Mouse (Mus musculus): Measurements from ENCODE around the gene Adss. TPM values are rescaled to one million over a fixed set of nuclear protein-coding genes. Genes with fewer than 3 reads are reported as not detected.

Adss gene
- polyA plus RNA-seq, 1 experiment from 2014 or later: 51.7 TPM

DNA sequence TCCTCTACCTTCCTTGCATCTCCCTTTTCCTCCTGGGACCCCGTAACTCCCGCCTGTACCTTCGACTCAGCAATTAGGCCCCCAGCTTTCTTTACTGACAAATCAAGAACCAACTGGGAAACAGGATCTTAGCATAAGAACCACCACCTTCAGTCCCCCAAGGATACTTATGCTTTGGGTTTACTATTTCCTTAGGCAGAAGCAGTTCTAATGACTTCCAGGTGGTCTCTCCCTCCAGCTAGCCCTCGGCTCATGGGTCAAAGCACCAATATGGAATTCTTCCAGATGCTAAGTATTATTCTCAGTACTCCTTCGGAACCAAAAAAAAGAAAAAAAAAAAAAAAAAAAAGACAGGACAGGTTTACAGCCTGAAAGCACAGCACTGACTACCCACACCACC, 39.1 kb downstream of the Adss start:
- Histone ChIP-seq H3K4me1 (no peaks in the 10 kb centered on the region), H3K9ac (no peak overlapping the region), H3K27me3 (replicated peaks) (no peaks in the 10 kb centered on the region), H3K4me2 (no peak overlapping the region), H3K4me3 (replicated peaks) (no peak overlapping the region), H3K36me3 (no peaks in the 10 kb centered on the region), H3K27ac (no peak overlapping the region), H3K9me3 (no peaks in the 10 kb centered on the region)
- no peak for ATAC-seq (ENCODE audit: insufficient read depth, low FRiP score, low read depth)
- WGBS: 87% methylated on average over 5 of the region's 5 CpGs

DNA sequence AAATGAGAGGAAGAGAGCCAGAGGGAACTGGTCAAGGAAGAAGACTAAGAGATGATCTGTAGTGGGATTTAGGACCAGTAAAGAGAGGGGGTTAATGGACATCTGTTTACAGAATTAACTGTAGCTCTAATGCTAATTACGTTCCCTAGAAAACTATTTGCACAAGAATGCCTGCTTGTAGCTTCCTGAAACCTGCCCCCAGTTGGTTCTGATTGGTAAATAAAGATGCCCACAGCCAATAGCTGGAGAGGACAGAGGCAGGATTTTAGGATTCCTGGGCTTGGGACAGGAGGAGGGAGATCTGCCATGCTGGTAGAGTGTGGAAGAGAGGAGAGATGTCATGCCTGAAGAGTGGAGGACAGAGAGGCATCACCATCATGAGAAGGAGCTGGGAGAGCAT, 42.8 kb downstream of the Adss start:
- no peak overlapping the region for H3K4me3 ChIP-seq (replicated peaks)
- H3K9ac ChIP-seq: no peak overlapping the region
- H3K4me2 ChIP-seq: no peak overlapping the region
- no peak overlapping the region for H3K27ac ChIP-seq
- 37% methylated on average over 1 of the region's 1 CpGs for whole genome bisulfite sequencing
- no peaks in the 10 kb centered on the region for H3K36me3 ChIP-seq
- ATAC-seq (ENCODE audit: insufficient read depth, low FRiP score, low read depth): no peak
- no peaks in the 10 kb centered on the region for H3K4me1 ChIP-seq
- no peaks in the 10 kb centered on the region for H3K27me3 ChIP-seq (replicated peaks)
- 0 out of 2 replicates have a peak, but pooled peaks cover 3% of the 10 kb centered on the region for H3K9me3 ChIP-seq

DNA sequence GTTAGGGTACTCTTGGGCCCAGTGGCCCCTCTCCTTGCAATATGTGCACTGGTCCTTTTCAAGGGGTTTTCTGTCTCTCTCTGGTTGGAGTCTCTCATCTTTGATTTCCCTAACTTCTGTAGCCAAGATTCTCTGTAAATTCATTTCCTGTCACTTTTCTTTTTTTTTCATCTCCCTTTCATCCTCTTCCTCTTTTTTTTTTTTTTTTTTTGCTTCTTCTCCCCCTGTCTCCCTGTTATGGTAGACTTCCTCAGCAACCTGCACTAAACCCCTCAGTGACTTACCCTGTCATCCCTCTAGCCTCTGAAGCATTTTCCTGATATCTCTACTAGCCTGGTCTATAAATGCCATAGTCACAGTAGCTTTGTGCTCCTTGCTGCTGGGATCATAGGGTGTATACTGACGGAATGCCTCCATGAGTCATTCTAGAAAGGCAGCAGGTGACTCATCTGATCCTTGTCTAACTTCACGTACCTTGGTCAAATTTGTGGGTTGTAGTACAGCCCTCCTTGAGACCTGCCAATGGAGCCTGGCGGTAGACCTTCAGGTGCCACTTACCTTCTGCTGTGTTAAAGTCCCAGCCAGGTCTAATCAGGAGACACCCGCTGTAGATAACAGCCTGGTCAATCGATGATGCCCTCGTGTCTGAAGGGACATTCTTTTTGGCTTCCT, 48.3 kb downstream of the Adss start:
- WGBS: 87% methylated on average over 6 of the region's 6 CpGs
- no peak for ATAC-seq (ENCODE audit: insufficient read depth, low FRiP score, low read depth)

GRCm38 (mm10) chr1:177744521-177745325, 51.6 kb downstream of the Adss start:
- H3K4me3 ChIP-seq (replicated peaks): no peak overlapping the region
- H3K9ac ChIP-seq: no peak overlapping the region
- WGBS: 62% methylated on average over 7 of the region's 7 CpGs
- H3K27me3 ChIP-seq (replicated peaks): no peaks in the 10 kb centered on the region
- H3K27ac ChIP-seq: no peak overlapping the region
- H3K36me3 ChIP-seq: no peaks in the 10 kb centered on the region
- no peaks in the 10 kb centered on the region for H3K4me1 ChIP-seq
- 0 out of 2 replicates have a peak, but pooled peaks have one; percentile 10 for ATAC-seq (ENCODE audit: insufficient read depth, low FRiP score, low read depth)
- no peaks in the 10 kb centered on the region for H3K9me3 ChIP-seq
- H3K4me2 ChIP-seq: no peak overlapping the region

More for the DNA sequence above, 48.3 kb downstream of the Adss start:
- H3K27me3 ChIP-seq (replicated peaks): no peaks in the 10 kb centered on the region
- H3K9me3 ChIP-seq: 0 out of 2 replicates have a peak, but pooled peaks cover 3% of the 10 kb centered on the region
- no peak overlapping the region for H3K27ac ChIP-seq
- no peaks in the 10 kb centered on the region for H3K36me3 ChIP-seq
- no peak overlapping the region for H3K4me3 ChIP-seq (replicated peaks)
- H3K4me1 ChIP-seq: no peaks in the 10 kb centered on the region
- H3K4me2 ChIP-seq: no peak overlapping the region
- H3K9ac ChIP-seq: no peak overlapping the region

DNA sequence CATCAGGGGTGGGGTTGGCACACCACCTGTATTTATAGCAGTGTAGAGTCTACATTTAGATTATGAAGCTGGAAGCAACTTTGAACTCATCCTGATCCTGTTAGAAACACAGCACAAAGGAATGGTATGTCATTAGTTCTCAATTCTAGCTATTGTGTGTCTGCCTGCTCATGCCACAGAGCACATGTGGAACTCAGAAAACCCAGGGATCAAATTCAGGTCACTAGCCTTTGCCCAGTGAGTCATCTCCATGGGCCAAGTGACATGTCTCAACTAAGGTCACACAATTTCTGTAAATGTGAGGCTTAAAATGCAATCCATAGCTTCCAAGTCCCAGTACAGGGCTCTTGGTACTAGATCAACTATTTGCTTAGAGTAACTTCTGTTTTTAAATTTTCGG, 54.2 kb downstream of the Adss start:
- H3K9ac ChIP-seq: no peak overlapping the region
- no peaks in the 10 kb centered on the region for H3K9me3 ChIP-seq
- 78% methylated on average over 1 of the region's 1 CpGs for WGBS
- no peaks in the 10 kb centered on the region for H3K27me3 ChIP-seq (replicated peaks)
- no peak overlapping the region for H3K4me3 ChIP-seq (replicated peaks)
- H3K36me3 ChIP-seq: no peaks in the 10 kb centered on the region
- no peak for ATAC-seq (ENCODE audit: insufficient read depth, low FRiP score, low read depth)
- no peak overlapping the region for H3K27ac ChIP-seq
- no peak overlapping the region for H3K4me2 ChIP-seq
- H3K4me1 ChIP-seq: no peaks in the 10 kb centered on the region

DNA sequence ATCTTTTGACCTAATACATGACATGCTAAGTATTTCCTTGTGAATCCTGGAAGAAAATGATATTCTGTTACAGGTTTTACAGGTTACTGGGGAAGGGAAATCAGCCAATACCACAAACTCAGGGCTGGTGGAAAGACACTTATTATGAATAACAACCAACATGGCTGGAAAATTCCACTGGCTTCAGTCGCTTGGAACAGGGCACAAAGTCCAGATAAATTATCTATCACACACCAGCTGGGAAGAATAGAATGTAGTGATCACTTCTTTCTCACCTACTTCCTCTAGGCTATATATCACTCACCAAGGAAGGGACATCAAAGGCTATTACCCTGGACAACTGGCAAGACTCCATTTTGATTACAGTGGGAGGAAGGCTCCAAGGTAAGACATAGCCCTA, 55.6 kb downstream of the Adss start:
- H3K27me3 ChIP-seq (replicated peaks): no peaks in the 10 kb centered on the region
- H3K9ac ChIP-seq: no peak overlapping the region
- no peaks in the 10 kb centered on the region for H3K9me3 ChIP-seq
- no peak overlapping the region for H3K4me3 ChIP-seq (replicated peaks)
- no peak for ATAC-seq (ENCODE audit: insufficient read depth, low FRiP score, low read depth)
- H3K4me1 ChIP-seq: no peaks in the 10 kb centered on the region
- H3K27ac ChIP-seq: no peak overlapping the region
- no peak overlapping the region for H3K4me2 ChIP-seq
- no peaks in the 10 kb centered on the region for H3K36me3 ChIP-seq
- WGBS: 59% methylated on average over 1 of the region's 1 CpGs

DNA sequence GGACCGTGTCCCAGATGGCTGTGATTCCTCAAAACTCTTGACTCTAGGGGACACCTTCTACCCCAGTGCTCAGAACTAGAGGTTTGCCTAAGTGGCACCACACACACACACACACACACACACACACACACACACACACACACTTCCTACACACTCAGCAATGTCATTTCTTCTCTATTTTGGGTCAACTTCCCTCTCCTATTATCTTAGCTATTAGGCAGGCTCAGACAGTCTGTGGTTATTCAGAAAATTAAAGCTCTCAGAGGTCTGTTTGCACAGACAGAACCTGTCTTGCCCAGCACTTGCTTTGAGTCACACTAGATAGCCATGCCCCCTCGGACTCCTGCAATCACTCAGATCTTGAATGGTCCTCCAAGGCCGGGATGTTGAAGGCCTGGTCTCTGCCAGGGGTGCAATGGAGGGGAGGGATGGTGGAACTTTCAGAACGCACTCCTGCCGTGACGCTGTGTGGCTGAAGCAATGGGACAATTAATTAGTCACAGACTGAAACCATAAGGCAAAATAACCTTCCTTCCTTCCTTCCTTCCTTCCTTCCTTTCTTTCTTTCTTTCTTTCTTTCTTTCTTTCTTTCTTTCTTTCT, 58.7 kb downstream of the Adss start:
- WGBS: 47% methylated on average over 6 of the region's 6 CpGs

DNA sequence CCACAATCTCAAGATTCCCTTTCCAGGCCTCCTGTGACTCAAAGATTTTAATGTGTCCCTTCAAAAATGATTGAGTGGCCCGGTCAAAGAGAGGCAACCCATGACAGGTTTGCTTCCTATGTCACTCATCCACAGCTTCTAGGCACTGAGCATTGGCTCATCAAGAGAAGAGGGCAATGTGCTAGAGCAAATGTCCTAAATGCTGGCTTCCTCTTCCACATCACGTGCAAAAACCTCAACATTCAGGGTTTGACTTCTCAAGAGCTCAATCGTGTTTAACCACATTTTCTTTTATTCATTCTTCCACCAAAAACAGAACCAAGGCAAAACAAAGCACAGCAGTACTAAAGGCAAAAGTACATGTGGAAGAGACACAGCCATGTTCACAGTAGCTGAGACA, 64.3 kb downstream of the Adss start:
- Histone ChIP-seq H3K27me3 (replicated peaks) (no peaks in the 10 kb centered on the region), H3K4me2 (no peak overlapping the region), H3K4me1 (no peaks in the 10 kb centered on the region), H3K4me3 (replicated peaks) (no peak overlapping the region), H3K36me3 (no peaks in the 10 kb centered on the region), H3K27ac (no peak overlapping the region), H3K9me3 (no peaks in the 10 kb centered on the region), H3K9ac (no peak overlapping the region)
- ATAC-seq (ENCODE audit: insufficient read depth, low FRiP score, low read depth): no peak
- 88% methylated on average over 3 of the region's 3 CpGs for WGBS

More for the DNA sequence above, 58.7 kb downstream of the Adss start:
- no peak overlapping the region for H3K9ac ChIP-seq
- no peak for ATAC-seq (ENCODE audit: insufficient read depth, low FRiP score, low read depth)
- no peak overlapping the region for H3K4me2 ChIP-seq
- no peaks in the 10 kb centered on the region for H3K4me1 ChIP-seq
- H3K36me3 ChIP-seq: no peaks in the 10 kb centered on the region
- no peaks in the 10 kb centered on the region for H3K27me3 ChIP-seq (replicated peaks)
- no peak overlapping the region; the same call in 1 of the 2 replicates for H3K27ac ChIP-seq
- H3K9me3 ChIP-seq: no peaks in the 10 kb centered on the region
- H3K4me3 ChIP-seq (replicated peaks): no peak overlapping the region

DNA sequence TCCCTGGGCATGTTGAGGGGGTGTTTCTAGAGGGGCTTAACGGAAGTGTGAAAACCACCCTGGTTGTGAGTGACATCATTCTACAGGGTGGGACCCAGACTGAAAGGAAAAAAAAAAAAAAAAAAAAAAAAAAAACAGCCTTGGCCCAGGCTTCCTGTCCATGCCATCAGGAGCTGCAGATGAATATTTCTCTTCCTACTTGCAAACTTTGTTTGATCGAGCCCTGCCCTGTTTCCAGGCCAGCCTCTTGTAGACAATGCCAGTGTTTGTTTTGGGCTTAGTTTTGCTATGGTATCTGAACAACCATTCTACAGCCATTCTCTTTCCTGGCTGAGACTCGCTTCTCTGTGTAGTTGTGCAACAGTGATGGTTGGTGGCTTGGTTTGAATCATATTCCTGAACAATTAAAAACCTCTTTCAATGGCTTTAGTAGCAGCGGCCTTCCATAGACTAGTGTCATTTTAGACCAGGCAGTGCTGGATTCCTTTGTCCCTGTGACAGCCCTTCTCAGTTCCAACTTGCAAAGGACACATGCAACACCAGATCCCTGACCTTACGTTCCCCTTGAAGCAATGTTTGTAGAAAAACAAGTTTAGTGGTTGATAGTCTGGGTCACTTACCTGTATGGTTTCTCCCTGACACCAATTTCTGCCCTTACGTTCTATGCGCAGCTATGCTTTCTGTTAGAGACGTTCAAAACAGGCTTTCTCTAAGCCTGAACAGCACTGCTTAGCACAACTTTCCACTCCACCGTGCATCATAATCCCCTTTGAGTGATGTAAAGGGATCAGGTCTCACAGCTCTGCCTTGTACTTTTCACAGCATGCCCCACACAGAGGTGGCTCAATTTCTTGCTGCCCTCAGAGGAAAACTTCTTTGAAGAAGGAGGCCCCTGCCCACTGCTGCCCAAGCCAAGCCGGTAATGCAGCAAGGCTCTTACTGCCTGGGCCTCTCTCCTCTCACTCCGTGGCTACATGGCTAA, 67.0 kb downstream of the Adss start, which contains the start of gene 1700016C15Rik:
TSS of gene 1700016C15Rik (plus strand) at position 772 of the 982 bp plus-strand sequence.
- WGBS: 64% methylated on average over 11 of the region's 11 CpGs
- H3K9me3 ChIP-seq: no peaks in the 10 kb centered on the region
- no peak within 1 kb of the TSS for H3K4me2 ChIP-seq
- peak within 1 kb of the TSS; percentile 89 for H3K27ac ChIP-seq
- H3K4me3 ChIP-seq (replicated peaks): no peak within 1 kb of the TSS
- H3K4me1 ChIP-seq: no peaks in the 10 kb centered on the region
- no peak within 1 kb of the TSS for H3K9ac ChIP-seq
- ATAC-seq (ENCODE audit: insufficient read depth, low FRiP score, low read depth): peak; percentile 74
- H3K36me3 ChIP-seq: no peaks in the 10 kb centered on the region
- no peaks in the 10 kb centered on the region for H3K27me3 ChIP-seq (replicated peaks)

- Histone ChIP-seq H3K27ac (peak overlapping the region; percentile 52), H3K27me3 (replicated peaks) (no peaks in the 10 kb centered on the region), H3K9me3 (no peaks in the 10 kb centered on the region), H3K4me1 (no peaks in the 10 kb centered on the region), H3K36me3 (no peaks in the 10 kb centered on the region), H3K4me3 (replicated peaks) (no peak overlapping the region), H3K4me2 (no peak overlapping the region), H3K9ac (no peak overlapping the region)
- 81% methylated on average over 3 of the region's 3 CpGs for WGBS
- no peak for ATAC-seq (ENCODE audit: insufficient read depth, low FRiP score, low read depth)
These were observed 68.3 kb downstream of the Adss start for GRCm38 (mm10) chr1:177727883-177728525.

DNA sequence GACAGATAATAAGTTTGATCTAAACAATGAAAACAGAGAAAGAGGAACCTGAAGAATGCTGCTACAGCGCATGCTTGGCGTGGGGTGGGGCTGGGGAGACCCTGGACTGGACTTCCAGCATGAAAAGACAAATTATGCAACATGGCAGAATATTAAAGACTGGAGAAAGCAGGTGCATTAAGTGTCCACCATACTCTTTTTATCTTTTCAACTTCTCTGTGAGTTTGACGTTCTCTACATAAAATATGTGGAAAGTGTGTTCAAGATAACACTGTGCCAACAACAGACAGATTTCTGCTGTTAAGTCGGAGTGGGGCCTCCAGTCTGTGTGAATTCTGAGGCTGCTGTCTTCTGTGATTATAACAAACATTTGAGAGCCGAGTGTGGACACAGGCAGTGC, 69.4 kb downstream of the Adss start:
- ATAC-seq (ENCODE audit: insufficient read depth, low FRiP score, low read depth): peak; percentile 63; the same call in 1 of the 2 replicates

More for the DNA sequence above, 69.4 kb downstream of the Adss start:
- Histone ChIP-seq H3K4me3 (replicated peaks) (no peak overlapping the region), H3K36me3 (no peaks in the 10 kb centered on the region), H3K27ac (peak overlapping the region; percentile 52), H3K27me3 (replicated peaks) (no peaks in the 10 kb centered on the region), H3K9ac (no peak overlapping the region), H3K4me2 (no peak overlapping the region), H3K4me1 (no peaks in the 10 kb centered on the region), H3K9me3 (no peaks in the 10 kb centered on the region)
- WGBS: 39% methylated on average over 5 of the region's 5 CpGs

Data from stomach, embryonic 15.5 days (tissue).